Mouse (Mus musculus) forebrain, embryonic 12.5 days (tissue): ENCODE results near the gene Mfng. TPM values are rescaled to one million over a fixed set of nuclear protein-coding genes. Genes with fewer than 3 reads are reported as not detected.

ENCODE experiments used
- ATAC-seq: fragments of 200-750 bp; cut with Nextera tagmentation; 2 replicates; pipeline ENCODE4 v1.8.0; 2017; ENCODE audit warnings: moderate TSS enrichment; ENCODE audit not compliant: low FRiP score
- H3K27ac ChIP-seq: fragments of 300-500 bp; sonication (generic); 2 replicates; pipeline ENCODE4 v1.5.1; 2016; ENCODE audit warnings: mild to moderate bottlenecking
- H3K27me3 ChIP-seq: fragments of 300-500 bp; sonication (generic); 2 replicates; pipeline ENCODE4 v1.6.1; 2016; ENCODE audit warnings: mild to moderate bottlenecking
- H3K36me3 ChIP-seq: fragments of 300-500 bp; sonication (generic); replicated peaks from 2 replicates; pipeline ENCODE4 v1.6.1; 2016; ENCODE audit warnings: mild to moderate bottlenecking
- H3K4me1 ChIP-seq: fragments of 300-500 bp; sonication (generic); 2 replicates; pipeline ENCODE4 v1.6.1; 2016
- H3K4me2 ChIP-seq: fragments of 300-500 bp; sonication (generic); 2 replicates; pipeline ENCODE4 v1.6.1; 2016; ENCODE audit warnings: mild to moderate bottlenecking, moderate library complexity
- H3K4me3 ChIP-seq: fragments of 300-500 bp; sonication (generic); replicated peaks from 2 replicates; pipeline ENCODE4 v1.5.1; 2016; ENCODE audit warnings: mild to moderate bottlenecking
- H3K9ac ChIP-seq: fragments of 300-500 bp; sonication (generic); 2 replicates; pipeline ENCODE4 v1.6.1; 2016; ENCODE audit warnings: mild to moderate bottlenecking
- H3K9me3 ChIP-seq: fragments of 300-500 bp; sonication (generic); 2 replicates; pipeline ENCODE4 v1.6.1; 2016
- WGBS: fragments of 180-500 bp; shearing (Covaris S2); methylation state at CpG from one replicate; pipeline ENCODE4 v1.1.7; 2016; 5-methylcytosine and 5-hydroxymethylcytosine counted together
- polyA plus RNA-seq: library from polyadenylated mRNA; unstranded; fragments of >200 nt; fragmentation: Nextera tagmentation; extraction: Ambion mirVana; gene quantifications from 2 replicates; pipeline ENCODE4 v1.2.1, GENCODE M21; 2016

Mfng gene
- polyA plus RNA-seq, 1 experiment from 2014 or later: 137 TPM

DNA sequence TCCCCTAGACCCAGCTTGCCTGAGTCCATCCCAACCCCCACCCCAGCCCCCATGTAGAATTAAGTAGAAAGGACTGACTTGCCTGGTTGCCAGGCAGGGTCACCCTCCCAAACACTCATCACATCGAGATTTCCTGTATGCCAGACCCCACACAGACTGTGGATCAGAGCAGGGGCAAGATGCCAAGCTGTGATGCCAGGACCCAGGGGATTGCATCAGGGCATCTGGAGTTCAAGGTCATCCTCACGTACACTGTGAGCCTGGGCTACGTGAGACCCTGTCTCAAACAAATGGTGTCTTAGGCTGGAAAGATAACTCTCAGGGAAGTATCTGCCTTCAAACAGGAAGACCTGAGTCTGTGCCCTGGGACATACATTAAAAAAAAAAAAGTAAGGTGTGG lies 66.6 kb downstream of the Mfng start:
- Histone ChIP-seq H3K9me3 (no peaks in the 10 kb centered on the region), H3K36me3 (no peaks in the 10 kb centered on the region), H3K4me2 (no peak overlapping the region), H3K4me3 (no peak overlapping the region), H3K9ac (no peak overlapping the region), H3K4me1 (peaks cover 28% of the 10 kb centered on the region), H3K27me3 (peaks cover 32% of the 10 kb centered on the region), H3K27ac (no peak overlapping the region)
- ATAC-seq: no peak
- WGBS: 66% methylated on average over 3 of the region's 3 CpGs

Other genes with a start within 250 kb of the Mfng start
- 6.2 and 7.6 TPM in 2 replicates for gene C1qtnf6, start 242.1 kb downstream of the Mfng start, polyA plus RNA-seq
- gene Sstr3, start 228.8 kb downstream of the Mfng start, polyA plus RNA-seq: 0.32 and 0.35 TPM in 2 replicates
- gene Rac2, start 200.7 kb downstream of the Mfng start, polyA plus RNA-seq: 2.6 and 4.6 TPM in 2 replicates
- 3.5 and 4.5 TPM in 2 replicates for gene Cyth4, start 176.4 kb downstream of the Mfng start, polyA plus RNA-seq
- 1.2 TPM in 2 replicates for gene Elfn2, start 54.7 kb downstream of the Mfng start, polyA plus RNA-seq
- 2.0 and 2.1 TPM in 2 replicates for gene Card10, start 29.6 kb upstream of the Mfng start, polyA plus RNA-seq
- 7.7 and 8.4 TPM in 2 replicates for gene Cdc42ep1, start 69.1 kb upstream of the Mfng start, polyA plus RNA-seq
- not detected in 2 replicates for gene Lgals2, start 82.1 kb upstream of the Mfng start, polyA plus RNA-seq
- 53.6 and 56.4 TPM in 2 replicates for gene Gga1, start 103.7 kb upstream of the Mfng start, polyA plus RNA-seq
- 0.18 TPM in 1 of 2 replicates, not detected in the other for gene Gm49510, start 126.2 kb upstream of the Mfng start, polyA plus RNA-seq
- 10.3 TPM in 2 replicates for gene Sh3bp1, start 126.3 kb upstream of the Mfng start, polyA plus RNA-seq
- gene Pdxp, start 140.4 kb upstream of the Mfng start, polyA plus RNA-seq: 51.7 and 53.6 TPM in 2 replicates
- gene Lgals1, start 153.2 kb upstream of the Mfng start, polyA plus RNA-seq: 216 and 321 TPM in 2 replicates
- 53.5 and 56.4 TPM in 2 replicates for gene Nol12, start 161.5 kb upstream of the Mfng start, polyA plus RNA-seq
- gene Triobp, start 174.2 kb upstream of the Mfng start, polyA plus RNA-seq: 40.4 and 46.9 TPM in 2 replicates